Mouse (Mus musculus): ENCODE results near the gene Usp7. TPM values are rescaled to one million over a fixed set of nuclear protein-coding genes. Genes with fewer than 3 reads are reported as not detected.
A peak's percentile ranks its signal among the peaks of the same experiment; 100 is the strongest.

Gene Usp7
- 33.2 and 35.8 TPM in 2 replicates for polyA plus RNA-seq (2015; fragmentation: Nextera tagmentation; extraction: Ambion mirVana)

GRCm38 (mm10) chr16:8791949-8792557 lies at the start of gene Usp7:
Usp7 (minus strand) TSS chr16:8792308.
- H3K27ac ChIP-seq: no peak within 1 kb of the TSS
- WGBS: 94% methylated on average over 20 of the region's 20 CpGs
- H3K9me3 ChIP-seq: no peaks in the 10 kb centered on the region
- no peaks in the 10 kb centered on the region for H3K27me3 ChIP-seq
- no peak within 1 kb of the TSS for H3K4me2 ChIP-seq
- no peak within 1 kb of the TSS for H3K4me3 ChIP-seq
- no peaks in the 10 kb centered on the region for H3K36me3 ChIP-seq
- no peaks in the 10 kb centered on the region for H3K4me1 ChIP-seq
- ATAC-seq (ENCODE audit: insufficient number of reproducible peaks, insufficient read depth, low FRiP score, low TSS enrichment, low read depth): no peak
- H3K9ac ChIP-seq: no peak within 1 kb of the TSS

- Histone ChIP-seq H3K9me3 (no peaks in the 10 kb centered on the region), H3K4me1 (no peaks in the 10 kb centered on the region), H3K36me3 (peaks cover 63% of the 10 kb centered on the region), H3K4me2 (no peak overlapping the region), H3K27me3 (no peaks in the 10 kb centered on the region), H3K27ac (no peak overlapping the region), H3K9ac (no peak overlapping the region), H3K4me3 (no peak overlapping the region)
- 90% methylated on average over 3 of the region's 3 CpGs for WGBS
- ATAC-seq (ENCODE audit: insufficient number of reproducible peaks, insufficient read depth, low FRiP score, low TSS enrichment, low read depth): no peak
Measured at GRCm38 (mm10) chr16:8840557-8840956, 48.4 kb upstream of the Usp7 start.

- no peaks in the 10 kb centered on the region for H3K9me3 ChIP-seq
- H3K36me3 ChIP-seq: peaks cover 73% of the 10 kb centered on the region
- no peak overlapping the region for H3K27ac ChIP-seq
- no peak overlapping the region for H3K9ac ChIP-seq
- no peak for ATAC-seq (ENCODE audit: insufficient number of reproducible peaks, insufficient read depth, low FRiP score, low TSS enrichment, low read depth)
- H3K4me1 ChIP-seq: peaks cover 3% of the 10 kb centered on the region
- no peaks in the 10 kb centered on the region for H3K27me3 ChIP-seq
- no peak overlapping the region for H3K4me2 ChIP-seq
- H3K4me3 ChIP-seq: no peak overlapping the region
Measured at GRCm38 (mm10) chr16:8838921-8839320, 46.8 kb upstream of the Usp7 start.

GRCm38 (mm10) chr16:8837595-8837994 lies 45.5 kb upstream of the Usp7 start:
- H3K27me3 ChIP-seq: no peaks in the 10 kb centered on the region
- no peak overlapping the region for H3K4me2 ChIP-seq
- WGBS: 89% methylated on average over 1 of the region's 1 CpGs
- H3K4me3 ChIP-seq: no peak overlapping the region
- H3K4me1 ChIP-seq: peaks cover 15% of the 10 kb centered on the region
- no peak overlapping the region for H3K9ac ChIP-seq
- peaks cover 70% of the 10 kb centered on the region for H3K36me3 ChIP-seq
- H3K27ac ChIP-seq: no peak overlapping the region
- no peaks in the 10 kb centered on the region for H3K9me3 ChIP-seq
- no peak for ATAC-seq (ENCODE audit: insufficient number of reproducible peaks, insufficient read depth, low FRiP score, low TSS enrichment, low read depth)

DNA sequence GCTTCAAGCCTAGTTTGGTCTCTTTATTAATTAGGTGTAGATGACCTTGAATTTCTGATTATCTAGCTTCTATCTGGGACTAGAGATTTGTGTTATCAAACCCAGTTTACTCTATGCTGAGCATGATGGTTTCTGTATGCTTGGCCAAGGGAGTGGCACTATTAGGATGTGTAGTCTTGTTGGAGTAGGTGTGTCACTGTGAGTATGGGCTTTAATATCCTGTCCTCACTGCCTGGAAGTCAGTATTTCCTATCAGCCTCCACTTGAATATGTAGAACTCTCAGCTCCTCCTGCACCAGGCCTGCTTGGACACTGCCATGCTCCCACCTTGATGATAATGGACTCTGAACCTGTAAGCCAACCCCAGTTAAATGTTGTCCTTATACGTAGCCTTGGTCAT lies 44.8 kb upstream of the Usp7 start:
- ATAC-seq (ENCODE audit: insufficient number of reproducible peaks, insufficient read depth, low FRiP score, low TSS enrichment, low read depth): no peak
- WGBS: 84% methylated on average over 1 of the region's 1 CpGs
- Histone ChIP-seq H3K4me3 (no peak overlapping the region), H3K27ac (no peak overlapping the region), H3K36me3 (peaks cover 71% of the 10 kb centered on the region), H3K4me1 (peaks cover 20% of the 10 kb centered on the region), H3K4me2 (no peak overlapping the region), H3K27me3 (no peaks in the 10 kb centered on the region), H3K9ac (no peak overlapping the region), H3K9me3 (no peaks in the 10 kb centered on the region)

DNA sequence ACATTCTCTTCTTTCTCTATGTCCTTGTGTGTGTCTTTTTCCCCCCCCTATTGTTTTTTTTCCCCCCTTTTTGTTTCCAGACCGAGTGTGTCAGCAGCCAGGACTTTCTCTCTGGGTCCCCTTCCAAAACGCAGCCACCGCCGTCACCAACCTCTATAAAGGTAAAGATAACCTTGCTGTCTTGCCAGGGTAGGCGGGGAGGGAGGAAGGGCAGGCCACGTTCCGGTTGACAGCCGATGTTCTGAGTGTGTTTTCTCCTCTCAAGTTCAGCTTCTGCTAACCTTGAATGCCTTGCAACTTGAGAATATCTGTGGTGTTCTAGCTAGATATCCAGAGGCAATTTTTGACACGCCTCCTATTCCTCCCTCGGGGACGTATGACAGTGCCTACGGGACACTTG lies 39.1 kb upstream of the Usp7 start:
- WGBS: 1% methylated on average over 12 of the region's 12 CpGs
- no peak for ATAC-seq (ENCODE audit: insufficient number of reproducible peaks, insufficient read depth, low FRiP score, low TSS enrichment, low read depth)
- H3K9me3 ChIP-seq: no peaks in the 10 kb centered on the region
- peak overlapping the region; percentile 99 for H3K9ac ChIP-seq
- H3K27ac ChIP-seq: peak overlapping the region; percentile 97
- peaks cover 26% of the 10 kb centered on the region for H3K4me1 ChIP-seq
- peaks cover 29% of the 10 kb centered on the region for H3K36me3 ChIP-seq
- H3K4me2 ChIP-seq: peak overlapping the region; percentile 90
- peak overlapping the region; percentile 98 for H3K4me3 ChIP-seq
- H3K27me3 ChIP-seq: no peaks in the 10 kb centered on the region

DNA sequence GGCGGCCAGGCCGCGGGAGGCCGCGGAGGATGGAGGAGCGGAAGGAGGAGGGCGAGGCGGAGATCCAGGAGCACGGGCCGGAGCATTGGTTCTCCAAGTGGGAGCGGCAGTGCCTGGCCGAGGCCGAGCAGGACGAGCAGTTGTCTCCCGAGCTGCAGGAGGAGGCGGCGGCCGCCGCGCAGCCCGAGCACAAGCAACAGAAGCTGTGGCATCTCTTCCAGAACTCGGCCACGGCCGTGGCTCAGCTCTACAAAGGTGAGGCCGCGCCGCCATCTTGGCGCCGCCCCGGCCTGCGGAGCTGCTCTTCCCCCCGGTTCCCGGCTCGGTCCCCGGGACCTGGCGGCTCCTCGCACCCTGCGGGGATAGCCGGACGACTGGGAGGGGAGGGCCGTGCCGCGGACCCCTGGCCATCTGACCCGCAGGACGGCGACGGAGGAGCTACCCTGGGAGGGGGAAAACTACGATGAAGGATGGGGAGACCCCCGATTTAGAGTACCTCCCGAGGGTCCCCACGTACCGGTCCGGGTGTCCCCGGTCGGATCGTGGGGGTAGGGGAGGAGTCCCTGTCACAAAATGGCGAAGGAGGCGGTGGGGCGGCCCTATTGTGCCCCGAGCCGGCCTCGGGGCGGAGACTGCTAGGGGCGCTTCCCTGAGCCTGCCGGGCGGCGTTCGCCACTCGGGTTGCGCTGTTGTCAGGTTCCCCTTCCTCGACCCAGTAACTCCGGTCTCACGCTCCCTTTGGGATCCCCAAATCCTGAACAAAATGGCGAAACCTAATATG lies 38.5 kb upstream of the Usp7 start:
- Histone ChIP-seq H3K4me3 (peak overlapping the region; percentile 98), H3K36me3 (peaks cover 27% of the 10 kb centered on the region), H3K9me3 (no peaks in the 10 kb centered on the region), H3K4me1 (peaks cover 26% of the 10 kb centered on the region), H3K9ac (peak overlapping the region; percentile 99), H3K4me2 (peak overlapping the region; percentile 90), H3K27me3 (no peaks in the 10 kb centered on the region), H3K27ac (peak overlapping the region; percentile 97)
- peak; percentile 17; the same call in 1 of the 2 replicates for ATAC-seq (ENCODE audit: insufficient number of reproducible peaks, insufficient read depth, low FRiP score, low TSS enrichment, low read depth)
- WGBS: under 1% methylated on average over 69 of the region's 74 CpGs

- peak within 1 kb of the TSS; percentile 98 for H3K4me3 ChIP-seq
- under 1% methylated on average over 64 of the region's 80 CpGs for WGBS
- peak; percentile 97 for ATAC-seq (ENCODE audit: insufficient number of reproducible peaks, insufficient read depth, low FRiP score, low TSS enrichment, low read depth)
Measured at GRCm38 (mm10) chr16:8829564-8830359, 37.7 kb upstream of the Usp7 start, which contains the start of gene 1810013L24Rik. 1810013L24Rik (plus strand) TSS chr16:8830100.

DNA sequence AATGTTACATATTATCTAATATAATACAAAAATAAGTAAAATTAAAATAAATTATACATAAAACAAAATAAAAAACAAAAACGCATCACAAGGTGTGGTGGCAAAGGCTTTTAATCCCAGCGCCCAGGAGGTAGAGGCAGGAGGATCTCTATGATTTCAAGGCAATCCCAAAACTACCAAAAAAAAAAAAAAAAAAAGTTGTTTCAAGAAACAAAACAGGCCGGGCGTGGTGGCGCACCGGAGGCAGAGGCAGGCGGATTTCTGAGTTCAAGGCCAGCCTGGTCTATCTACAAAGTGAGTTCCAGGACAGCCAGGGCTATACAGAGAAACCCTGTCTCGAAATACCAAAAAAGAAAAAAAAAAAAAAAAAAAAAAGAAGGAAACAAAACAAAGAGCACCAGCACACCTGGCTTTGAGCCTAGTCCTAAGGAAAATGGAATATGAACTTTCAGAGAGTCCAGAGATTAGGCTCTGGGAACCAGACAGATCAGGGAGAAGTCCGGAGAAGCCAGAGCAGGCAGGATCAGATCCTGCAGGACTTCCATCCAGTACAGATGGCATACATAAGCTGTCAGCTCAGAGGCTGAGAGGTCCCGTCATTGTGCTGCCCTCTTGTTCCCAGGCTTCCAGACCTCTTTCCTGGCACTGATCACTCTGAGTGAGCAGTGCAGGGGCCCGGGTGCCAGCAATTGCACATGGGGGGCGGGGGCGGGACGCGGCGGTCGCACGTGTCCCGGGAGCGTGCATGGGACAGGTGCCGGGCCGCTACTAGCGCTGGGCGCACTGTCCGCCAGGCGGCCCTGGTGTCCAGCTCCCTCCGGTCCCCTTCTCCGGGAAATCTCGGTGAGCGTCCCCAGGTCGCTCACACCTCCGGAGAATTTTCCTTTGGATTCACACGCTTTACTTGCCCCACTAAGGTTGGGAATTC lies 36.8 kb upstream of the Usp7 start:
- Histone ChIP-seq H3K27ac (peak overlapping the region; percentile 89), H3K9me3 (no peaks in the 10 kb centered on the region), H3K9ac (peak overlapping the region; percentile 77), H3K4me1 (peaks cover 23% of the 10 kb centered on the region), H3K36me3 (peaks cover 14% of the 10 kb centered on the region), H3K4me3 (peak overlapping the region; percentile 98), H3K27me3 (no peaks in the 10 kb centered on the region), H3K4me2 (peak overlapping the region; percentile 96)
- peak; percentile 32 for ATAC-seq (ENCODE audit: insufficient number of reproducible peaks, insufficient read depth, low FRiP score, low TSS enrichment, low read depth)
- WGBS: 12% methylated on average over 33 of the region's 33 CpGs

More at GRCm38 (mm10) chr16:8829564-8830359, 37.7 kb upstream of the Usp7 start, which contains the start of gene 1810013L24Rik:
- Histone ChIP-seq H3K4me2 (peak within 1 kb of the TSS; percentile 96), H3K27ac (peak within 1 kb of the TSS; percentile 97), H3K36me3 (peaks cover 19% of the 10 kb centered on the region), H3K9ac (peak within 1 kb of the TSS; percentile 99), H3K9me3 (no peaks in the 10 kb centered on the region), H3K4me1 (peaks cover 23% of the 10 kb centered on the region), H3K27me3 (no peaks in the 10 kb centered on the region)

- no peak for ATAC-seq (ENCODE audit: insufficient number of reproducible peaks, insufficient read depth, low FRiP score, low TSS enrichment, low read depth)
- Histone ChIP-seq H3K9ac (no peak overlapping the region), H3K27ac (no peak overlapping the region), H3K4me1 (peaks cover 9% of the 10 kb centered on the region), H3K27me3 (no peaks in the 10 kb centered on the region), H3K4me2 (no peak overlapping the region), H3K9me3 (no peaks in the 10 kb centered on the region), H3K36me3 (peaks cover 2% of the 10 kb centered on the region; the same call in 1 of the 2 replicates), H3K4me3 (no peak overlapping the region)
- WGBS: 88% methylated on average over 7 of the region's 7 CpGs
Measured at GRCm38 (mm10) chr16:8827366-8827765, 35.3 kb upstream of the Usp7 start.
